Comparison of ENCODE assay signal across 8 mouse cellular contexts in genomic region chr13:100553042-100553437, GRCm38 (mm10). TPM values are rescaled to one million over a fixed set of nuclear protein-coding genes. Genes with fewer than 3 reads are reported as not detected.
DNase-seq lines count a peak whose midpoint lies in the region; ATAC-seq and TF ChIP-seq lines count a peak whose summit lies in the region.

No protein-coding gene starts in this region.

- WGBS in cerebellum, adult 2 months, result 1% methylated on average over 12 of the region's 12 CpGs
- WGBS in neural tube, embryonic 11.5 days, result 3% methylated on average over 12 of the region's 12 CpGs
- WGBS in limb, embryonic 11.5 days, result 6% methylated on average over 12 of the region's 12 CpGs
- 4% methylated on average over 12 of the region's 12 CpGs for WGBS in stomach, embryonic 14.5 days

- ATAC-seq in neural tube, embryonic 11.5 days (ENCODE audit: insufficient read depth, low FRiP score, low TSS enrichment), result no peak
- ATAC-seq in limb, embryonic 11.5 days (ENCODE audit: insufficient number of reproducible peaks, low FRiP score, low TSS enrichment, low read depth), result no peak
- ATAC-seq in stomach, embryonic 14.5 days (ENCODE audit: insufficient number of reproducible peaks, insufficient read depth, low FRiP score, low read depth), result no peak

- H3K4me3 ChIP-seq in cerebellum, adult 2 months (replicated peaks; ENCODE audit: insufficient read depth, low read depth, low read length), result peak overlapping the region; percentile 94
- peak overlapping the region; percentile 53 for H3K4me3 ChIP-seq in neural tube, embryonic 11.5 days (ENCODE audit: low read depth, low read length)
- peak overlapping the region; percentile 43 for H3K4me3 ChIP-seq in limb, embryonic 11.5 days (ENCODE audit: low read depth, low read length)
- H3K4me3 ChIP-seq in stomach, embryonic 14.5 days (ENCODE audit: low read depth, low read length), result peak overlapping the region; percentile 66

- no peak for TF ChIP-seq CTCF in cerebellum, adult 2 months (IDR thresholded peaks at IDR 0.05; ENCODE audit: borderline replicate concordance, insufficient read depth, low read depth, low read length)

- no peak for DNase-seq in cerebellum, adult 2 months
- no peak for DNase-seq in cerebellum, postnatal 14 days
- no peak for DNase-seq in neural tube, embryonic 11.5 days (ENCODE audit: low spot score)
- DNase-seq in neural tube, embryonic 10.5 days (ENCODE audit: extremely low spot score, low spot score), result no peak
- DNase-seq in limb, embryonic 11.5 days (ENCODE audit: low spot score), result no peak
- DNase-seq in embryo, embryonic 11 days, result no peak
- no peak for DNase-seq in thymus, postnatal 0 days (ENCODE audit: low spot score)

- H3K27me3 ChIP-seq in cerebellum, adult 2 months (ENCODE audit: control insufficient read depth, insufficient read depth, low read length), result no peaks in the 10 kb centered on the region
- peaks cover 42% of the 10 kb centered on the region for H3K27me3 ChIP-seq in neural tube, embryonic 11.5 days (ENCODE audit: control insufficient read depth, insufficient read depth, low read length)
- H3K27me3 ChIP-seq in limb, embryonic 11.5 days (ENCODE audit: control insufficient read depth, insufficient read depth, low read length), result peaks cover 34% of the 10 kb centered on the region
- H3K27me3 ChIP-seq in stomach, embryonic 14.5 days (ENCODE audit: control insufficient read depth, insufficient read depth, low read length), result peaks cover 24% of the 10 kb centered on the region

- peak overlapping the region; percentile 98 for H3K4me2 ChIP-seq in neural tube, embryonic 11.5 days (ENCODE audit: low read depth)
- H3K4me2 ChIP-seq in limb, embryonic 11.5 days (ENCODE audit: low read depth, severe bottlenecking), result peak overlapping the region; percentile 93
- H3K4me2 ChIP-seq in stomach, embryonic 14.5 days (replicated peaks; ENCODE audit: low read depth, low read length), result peak overlapping the region; percentile 93

- no peak for TF ChIP-seq POLR2A in cerebellum, adult 2 months (IDR thresholded peaks at IDR 0.05; ENCODE audit: borderline replicate concordance, insufficient read depth, low read length)

- peak overlapping the region; percentile 93 for H3K27ac ChIP-seq in cerebellum, adult 2 months (ENCODE audit: insufficient read depth, low read length)
- H3K27ac ChIP-seq in neural tube, embryonic 11.5 days (ENCODE audit: low read depth, low read length), result no peak overlapping the region
- no peak overlapping the region for H3K27ac ChIP-seq in limb, embryonic 11.5 days (replicated peaks; ENCODE audit: low read depth, low read length)
- H3K27ac ChIP-seq in stomach, embryonic 14.5 days (ENCODE audit: low read length), result peak overlapping the region; percentile 80; the same call in 1 of the 2 replicates

- no peak overlapping the region for H3K9ac ChIP-seq in neural tube, embryonic 11.5 days (ENCODE audit: low read length)
- H3K9ac ChIP-seq in limb, embryonic 11.5 days (ENCODE audit: low read length), result no peak overlapping the region
- peak overlapping the region; percentile 57; the same call in 1 of the 2 replicates for H3K9ac ChIP-seq in stomach, embryonic 14.5 days (replicated peaks; ENCODE audit: low read depth, low read length)

- H3K4me1 ChIP-seq in cerebellum, adult 2 months (ENCODE audit: control insufficient read depth, insufficient read depth, low read length), result no peaks in the 10 kb centered on the region; the same call in 1 of the 2 replicates
- H3K4me1 ChIP-seq in neural tube, embryonic 11.5 days (ENCODE audit: control insufficient read depth, insufficient read depth, low read length), result peaks cover 12% of the 10 kb centered on the region
- H3K4me1 ChIP-seq in limb, embryonic 11.5 days (ENCODE audit: control insufficient read depth, insufficient read depth, low read length), result peaks cover 5% of the 10 kb centered on the region; the same call in 1 of the 2 replicates
- no peaks in the 10 kb centered on the region; the same call in 1 of the 2 replicates for H3K4me1 ChIP-seq in stomach, embryonic 14.5 days (ENCODE audit: control insufficient read depth, insufficient read depth, low read length)

- H3K36me3 ChIP-seq in neural tube, embryonic 11.5 days (ENCODE audit: control insufficient read depth, insufficient read depth, low read length), result no peaks in the 10 kb centered on the region
- H3K36me3 ChIP-seq in limb, embryonic 11.5 days (ENCODE audit: control insufficient read depth, insufficient read depth, low read length), result no peaks in the 10 kb centered on the region
- no peaks in the 10 kb centered on the region for H3K36me3 ChIP-seq in stomach, embryonic 14.5 days (ENCODE audit: control insufficient read depth, insufficient read depth, low read length)

- no peaks in the 10 kb centered on the region for H3K9me3 ChIP-seq in neural tube, embryonic 11.5 days (ENCODE audit: control insufficient read depth, low read length)
- no peaks in the 10 kb centered on the region for H3K9me3 ChIP-seq in limb, embryonic 11.5 days (ENCODE audit: control insufficient read depth, low read length)
- H3K9me3 ChIP-seq in stomach, embryonic 14.5 days (ENCODE audit: control insufficient read depth, low read depth, low read length), result no peaks in the 10 kb centered on the region

RNA-seq across cellular contexts. Expression of gene Ocln, which starts 0.5 kb away (rescaled TPM):
- 14.8 and 16.0 TPM in 2 replicates for polyA plus RNA-seq in cerebellum, adult 2 months (2012; rRNA removed)
- polyA plus RNA-seq in neural tube, embryonic 11.5 days (2014; fragmentation: Nextera tagmentation; extraction: Ambion mirVana), result 1.3 and 1.5 TPM in 2 replicates
- 2.0 and 2.2 TPM in 2 replicates for polyA plus RNA-seq in limb, embryonic 11.5 days (2014; fragmentation: Nextera tagmentation; extraction: Ambion mirVana)
- 54.5 and 57.9 TPM in 2 replicates for polyA plus RNA-seq in stomach, embryonic 14.5 days (2014; fragmentation: Nextera tagmentation; extraction: Ambion mirVana)
- 1.6 and 2.2 TPM in 2 replicates for polyA plus RNA-seq in thymus, postnatal 0 days (2015; fragmentation: Nextera tagmentation; extraction: Ambion mirVana)

Comparison
In these comparisons a context has a peak if more than half of its experiments do, and no peak if none do; other contexts are left out.
1. H3K27ac ChIP-seq: peak in cerebellum, adult 2 months (single experiment) and stomach, embryonic 14.5 days (single experiment); none in neural tube, embryonic 11.5 days (single experiment) and limb, embryonic 11.5 days (single experiment).
2. H3K4me3 ChIP-seq: peak in every context shown above with its lines; median percentile 94 in cerebellum, adult 2 months; 66 in stomach, embryonic 14.5 days; 53 in neural tube, embryonic 11.5 days; 43 in limb, embryonic 11.5 days.
3. Peak in every context shown above with its lines, with median percentiles within 50 percentile points of each other: H3K4me2 ChIP-seq.